Mouse (Mus musculus) retina, postnatal 1 day (tissue): ENCODE measurements around the gene Ankfn1.
A peak's percentile ranks its signal among the peaks of the same experiment; 100 is the strongest.

ENCODE experiments used
- DNase-seq: peaks from one replicate; pipeline ENCODE4 v3.0.0-alpha.2; 2012

Ankfn1 gene

DNA sequence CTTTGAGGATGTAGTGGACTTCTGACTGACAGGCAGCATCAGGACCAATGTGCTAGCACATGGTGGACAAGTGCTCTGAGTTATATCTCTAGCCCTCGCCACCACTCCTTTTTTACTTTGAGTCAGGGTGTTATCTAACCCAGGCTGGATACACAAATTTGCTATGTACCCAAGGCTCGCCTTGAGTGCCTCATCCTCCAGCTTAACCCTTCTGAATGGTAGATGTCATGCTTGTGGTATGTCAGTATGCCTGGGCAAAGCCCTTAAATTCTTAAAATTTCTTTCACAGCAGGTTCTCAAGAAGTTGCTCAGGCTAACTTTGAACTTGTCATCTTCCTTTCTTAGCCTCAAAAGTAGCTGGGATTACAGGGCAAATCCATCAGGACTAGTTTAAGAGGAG, 421.0 kb downstream of the Ankfn1 start:
- DNase-seq = no peak

- peak; percentile 79 for DNase-seq
Observed at GRCm38 (mm10) chr11:89356018-89356417, 421.4 kb downstream of the Ankfn1 start.

DNA sequence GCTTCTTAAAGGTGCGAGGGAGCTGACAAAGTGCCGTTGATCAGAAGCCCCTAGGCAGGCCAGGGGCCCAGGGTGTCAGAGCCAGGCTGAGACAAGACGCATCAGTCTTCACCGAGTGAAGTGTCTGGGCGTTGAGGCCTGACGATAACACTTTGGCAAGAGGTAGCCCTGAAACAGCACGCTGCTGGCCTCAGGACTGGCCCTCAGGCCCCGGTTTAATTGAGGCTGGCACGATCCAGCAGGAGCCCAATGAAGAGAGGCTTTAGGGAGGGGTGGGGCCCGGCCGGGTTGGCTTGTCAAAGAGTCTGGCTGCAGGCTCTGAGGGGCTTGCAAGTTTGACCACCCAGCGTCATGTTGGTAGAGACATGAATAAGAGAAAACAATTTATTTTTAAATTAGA, 437.2 kb downstream of the Ankfn1 start:
- peak; percentile 20 for DNase-seq
